ENCODE assay signal across 23 mouse cellular contexts in genomic region chrX:93502865-93503353, GRCm38 (mm10).
DNase-seq lines count a peak whose midpoint lies in the region; ATAC-seq lines count a peak whose summit lies in the region.
"Had no signal": no experiment of that assay in that cellular context is flagged by ENCODE, and none has a peak within 500 bp of the region (broad histone marks: within the 10 kb centered on the region; RNA-seq: fewer than 3 reads in every experiment).

No protein-coding gene starts in this region.

- DNase-seq in heart, adult 8-10 months (ENCODE audit: low spot score): peak; percentile 4
- DNase-seq in heart, embryonic 10.5 days (ENCODE audit: low spot score): no peak
- DNase-seq in kidney, adult 11 months: peak; percentile 2
- DNase-seq in heart, postnatal 4 days: peak; percentile 4
- peak; percentile 1 for DNase-seq in kidney, postnatal 4 days
- DNase-seq in cerebellum, adult 8-10 months: no peak
- DNase-seq: adrenal gland, postnatal 36 days; cerebellum, adult 11 months; cerebellum, postnatal 10 days; gastrocnemius, postnatal 36 days; layer of hippocampus, adult 9-11 months; liver, embryonic 13.5 days; lung, adult 2 months; lung, postnatal 14 days; right cerebral cortex, postnatal 14 days had no signal

- WGBS in heart, embryonic 10.5 days: 60% methylated on average over 2 of the region's 2 CpGs
- 78% methylated on average over 2 of the region's 2 CpGs for WGBS in kidney, embryonic 14.5 days

- no peaks in the 10 kb centered on the region for H3K27me3 ChIP-seq in heart, embryonic 10.5 days (ENCODE audit: insufficient read depth, poor library complexity, severe bottlenecking)
- H3K27me3 ChIP-seq in kidney, embryonic 14.5 days (ENCODE audit: control insufficient read depth, insufficient read depth, low read length): no peaks in the 10 kb centered on the region
- H3K27me3 ChIP-seq: intestine, embryonic 15.5 days; liver, embryonic 13.5 days; midbrain, embryonic 12.5 days had no signal

- H3K9ac ChIP-seq in kidney, embryonic 14.5 days (ENCODE audit: low read depth, low read length): no peak overlapping the region
- H3K9ac ChIP-seq: intestine, embryonic 15.5 days; liver, embryonic 13.5 days; midbrain, embryonic 12.5 days had no signal

- no peak overlapping the region for H3K4me2 ChIP-seq in kidney, embryonic 14.5 days (replicated peaks; ENCODE audit: low read depth, low read length)
- H3K4me2 ChIP-seq: intestine, embryonic 15.5 days; liver, embryonic 13.5 days; midbrain, embryonic 12.5 days had no signal

- H3K9me3 ChIP-seq in heart, embryonic 10.5 days: no peaks in the 10 kb centered on the region
- H3K9me3 ChIP-seq in kidney, embryonic 14.5 days (ENCODE audit: control insufficient read depth, low read length): no peaks in the 10 kb centered on the region
- H3K9me3 ChIP-seq: embryonic facial prominence, embryonic 10.5 days; hindbrain, embryonic 10.5 days; intestine, embryonic 15.5 days; liver, embryonic 13.5 days; midbrain, embryonic 12.5 days had no signal

- no peak overlapping the region for H3K4me3 ChIP-seq in heart, embryonic 10.5 days
- H3K4me3 ChIP-seq in kidney, embryonic 14.5 days (ENCODE audit: low read length): no peak overlapping the region
- H3K4me3 ChIP-seq: embryonic facial prominence, embryonic 10.5 days; hindbrain, embryonic 10.5 days; intestine, embryonic 15.5 days; left cerebral cortex, adult 2 months; liver, embryonic 13.5 days; midbrain, embryonic 12.5 days had no signal

- H3K27ac ChIP-seq in heart, embryonic 10.5 days: no peak overlapping the region; the same call in 1 of the 2 replicates
- H3K27ac ChIP-seq in kidney, embryonic 14.5 days (ENCODE audit: low read depth, low read length): no peak overlapping the region
- H3K27ac ChIP-seq: embryonic facial prominence, embryonic 10.5 days; hindbrain, embryonic 10.5 days; intestine, embryonic 15.5 days; left cerebral cortex, adult 2 months; liver, embryonic 13.5 days; midbrain, embryonic 12.5 days had no signal

- no peaks in the 10 kb centered on the region for H3K4me1 ChIP-seq in heart, embryonic 10.5 days
- H3K4me1 ChIP-seq in kidney, embryonic 14.5 days (ENCODE audit: control insufficient read depth, insufficient read depth, low read length): no peaks in the 10 kb centered on the region
- H3K4me1 ChIP-seq: embryonic facial prominence, embryonic 10.5 days; hindbrain, embryonic 10.5 days; intestine, embryonic 15.5 days; liver, embryonic 13.5 days; midbrain, embryonic 12.5 days had no signal

- no peak for ATAC-seq in kidney, embryonic 14.5 days (ENCODE audit: low FRiP score, low TSS enrichment)
- ATAC-seq: hindbrain, embryonic 16.5 days; intestine, embryonic 15.5 days; Patski had no signal

- H3K36me3 ChIP-seq in heart, embryonic 10.5 days: no peaks in the 10 kb centered on the region
- H3K36me3 ChIP-seq in kidney, embryonic 14.5 days (ENCODE audit: control insufficient read depth, insufficient read depth, low read length): no peaks in the 10 kb centered on the region
- H3K36me3 ChIP-seq: embryonic facial prominence, embryonic 10.5 days; hindbrain, embryonic 10.5 days; intestine, embryonic 15.5 days; liver, embryonic 13.5 days; midbrain, embryonic 12.5 days had no signal

Comparison
In these comparisons a context has a peak if more than half of its experiments do, and no peak if none do; other contexts are left out.
1. DNase-seq: peak in heart, adult 8-10 months (single experiment), kidney, adult 11 months (single experiment), heart, postnatal 4 days (single experiment) and kidney, postnatal 4 days (2 of 2); none in heart, embryonic 10.5 days (single experiment) and cerebellum, adult 8-10 months (single experiment).